Mouse (Mus musculus): Measurements from ENCODE around the gene Asxl1. TPM values are rescaled to one million over a fixed set of nuclear protein-coding genes. Genes with fewer than 3 reads are reported as not detected.

Asxl1 gene
- 13.1 and 14.2 TPM in 2 replicates for polyA plus RNA-seq (2016; fragmentation: Nextera tagmentation; extraction: Ambion mirVana)

DNA sequence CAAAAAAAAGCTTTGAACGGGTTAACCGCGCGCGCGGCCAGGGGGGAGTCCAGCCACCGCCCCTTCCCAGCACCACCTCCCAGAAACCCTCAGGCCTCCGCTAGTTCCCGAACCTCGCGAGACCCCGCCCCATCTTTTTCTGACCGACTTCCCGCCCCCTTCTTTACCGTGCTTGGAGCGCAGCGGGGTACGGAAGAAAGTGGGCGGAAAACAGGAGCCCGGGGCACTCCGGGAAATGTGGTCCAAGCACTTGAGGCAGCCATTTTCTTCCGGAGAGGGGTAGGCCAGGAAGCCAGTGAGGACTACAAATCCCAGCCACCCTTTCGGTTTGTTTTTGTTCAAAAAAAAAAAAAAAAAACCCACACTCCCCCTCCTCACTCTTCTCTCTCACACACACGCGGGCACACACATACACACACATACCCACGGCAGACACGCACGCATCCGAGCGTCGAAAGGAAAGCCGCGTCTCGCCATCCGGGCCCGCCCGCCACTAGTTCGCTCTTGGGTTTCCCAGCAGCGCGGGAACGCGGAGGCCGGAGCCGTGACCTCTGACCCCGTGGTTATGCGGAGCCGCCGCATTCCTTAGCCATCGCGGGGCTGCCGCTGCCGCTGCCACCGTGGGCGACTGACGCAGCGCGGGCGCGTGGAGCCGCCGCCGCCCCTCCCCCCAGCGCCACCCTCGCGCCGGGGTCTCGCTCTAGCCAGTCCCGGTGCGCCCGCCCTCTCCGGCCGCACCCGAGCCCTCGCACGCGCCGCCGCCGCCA is at the start of gene Asxl1:
Asxl1 (plus strand) TSS at position 376 of the 767 bp plus-strand sequence.
- H3K4me3 ChIP-seq, result peak within 1 kb of the TSS; percentile 88
- WGBS, result under 1% methylated on average over 79 of the region's 79 CpGs

DNA sequence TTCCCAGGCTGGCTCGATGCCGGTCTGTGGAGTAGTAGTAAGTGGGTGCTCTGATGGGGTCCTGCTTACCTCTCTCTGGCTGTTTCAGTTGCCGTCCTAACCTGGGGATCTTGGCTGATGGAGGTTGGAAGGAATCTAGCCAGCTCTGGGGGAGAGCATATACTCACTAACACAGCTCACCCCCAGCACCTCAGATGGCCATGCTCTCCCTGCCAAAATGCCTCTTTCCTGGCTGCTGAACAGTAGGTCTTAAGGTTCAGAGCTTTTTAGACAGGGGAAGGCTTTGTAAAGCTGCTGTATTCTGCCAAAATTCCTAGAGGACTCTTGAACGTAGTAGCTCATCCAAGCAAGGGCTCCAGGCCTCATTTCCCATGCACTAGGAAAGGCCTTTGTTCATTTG is 47.9 kb upstream of the Asxl1 start:
- H3K27ac ChIP-seq, result no peak overlapping the region
- DNase-seq (ENCODE audit: extremely low spot score, low spot score), result no peak
- peaks cover under 1% of the 10 kb centered on the region for H3K4me1 ChIP-seq
- WGBS, result 89% methylated on average over 4 of the region's 4 CpGs
- H3K27me3 ChIP-seq (ENCODE audit: poor library complexity, severe bottlenecking), result no peaks in the 10 kb centered on the region
- H3K9me3 ChIP-seq, result no peaks in the 10 kb centered on the region
- H3K4me3 ChIP-seq, result no peak overlapping the region
- peaks cover 9% of the 10 kb centered on the region; the same call in 1 of the 2 replicates for H3K36me3 ChIP-seq (replicated peaks)

More for the DNA sequence above, at the start of gene Asxl1:
- Histone ChIP-seq H3K27ac (peak within 1 kb of the TSS; percentile 100), H3K27me3 (ENCODE audit: poor library complexity, severe bottlenecking) (no peaks in the 10 kb centered on the region), H3K4me1 (peaks cover 40% of the 10 kb centered on the region), H3K36me3 (replicated peaks) (peaks cover 22% of the 10 kb centered on the region), H3K9me3 (no peaks in the 10 kb centered on the region)
- DNase-seq (ENCODE audit: extremely low spot score, low spot score), result peak; percentile 99

DNA sequence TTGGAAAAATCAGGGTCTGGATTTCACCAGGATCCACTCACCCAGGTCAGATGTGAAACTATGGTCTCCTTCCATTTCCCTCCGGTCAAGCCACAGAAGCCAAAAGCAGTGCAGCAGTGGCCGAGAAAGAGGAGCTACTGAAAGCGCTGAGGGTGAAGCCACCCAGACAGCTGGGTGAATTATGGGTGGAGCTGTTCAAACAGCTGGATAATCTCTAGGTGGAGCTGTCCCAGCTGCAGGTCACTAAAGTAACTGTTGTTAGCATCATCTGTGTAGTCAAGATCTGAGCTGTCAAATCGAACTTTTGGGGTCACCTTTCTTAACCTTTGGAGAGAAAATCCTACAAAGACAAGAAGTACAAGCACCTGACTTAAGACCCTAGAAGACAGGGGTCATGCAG is 47.2 kb upstream of the Asxl1 start:
- H3K36me3 ChIP-seq (replicated peaks), result peaks cover 15% of the 10 kb centered on the region
- H3K27me3 ChIP-seq (ENCODE audit: poor library complexity, severe bottlenecking), result no peaks in the 10 kb centered on the region
- DNase-seq (ENCODE audit: extremely low spot score, low spot score), result no peak
- H3K4me1 ChIP-seq, result no peaks in the 10 kb centered on the region; the same call in 1 of the 2 replicates
- H3K4me3 ChIP-seq, result no peak overlapping the region
- WGBS, result 86% methylated on average over 4 of the region's 4 CpGs
- no peaks in the 10 kb centered on the region for H3K9me3 ChIP-seq
- H3K27ac ChIP-seq, result no peak overlapping the region

DNA sequence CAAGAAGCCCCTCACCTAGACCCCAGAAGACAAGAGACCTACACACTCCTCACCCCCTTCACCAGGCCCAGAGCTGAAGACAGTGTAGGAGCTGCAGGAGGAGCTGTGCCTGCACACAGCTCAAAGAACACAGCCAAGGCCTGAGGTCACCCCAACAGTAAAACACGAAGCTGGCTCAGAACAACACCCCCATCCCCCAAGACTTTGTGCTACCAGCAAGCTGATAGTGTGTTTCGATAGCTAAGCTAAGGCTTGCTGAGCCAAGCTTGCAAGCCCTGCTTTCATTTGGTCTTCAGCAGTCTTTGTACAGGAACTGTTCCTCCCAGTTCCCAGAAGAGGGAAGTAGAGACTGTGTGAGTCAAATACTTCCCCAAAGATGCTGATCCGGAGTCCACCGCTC is 46.8 kb upstream of the Asxl1 start:
- DNase-seq (ENCODE audit: extremely low spot score, low spot score), result no peak
- Histone ChIP-seq H3K36me3 (replicated peaks) (peaks cover 15% of the 10 kb centered on the region), H3K9me3 (no peaks in the 10 kb centered on the region), H3K27me3 (ENCODE audit: poor library complexity, severe bottlenecking) (no peaks in the 10 kb centered on the region), H3K4me3 (no peak overlapping the region), H3K4me1 (no peaks in the 10 kb centered on the region), H3K27ac (no peak overlapping the region)
- 82% methylated on average over 4 of the region's 4 CpGs for WGBS

DNA sequence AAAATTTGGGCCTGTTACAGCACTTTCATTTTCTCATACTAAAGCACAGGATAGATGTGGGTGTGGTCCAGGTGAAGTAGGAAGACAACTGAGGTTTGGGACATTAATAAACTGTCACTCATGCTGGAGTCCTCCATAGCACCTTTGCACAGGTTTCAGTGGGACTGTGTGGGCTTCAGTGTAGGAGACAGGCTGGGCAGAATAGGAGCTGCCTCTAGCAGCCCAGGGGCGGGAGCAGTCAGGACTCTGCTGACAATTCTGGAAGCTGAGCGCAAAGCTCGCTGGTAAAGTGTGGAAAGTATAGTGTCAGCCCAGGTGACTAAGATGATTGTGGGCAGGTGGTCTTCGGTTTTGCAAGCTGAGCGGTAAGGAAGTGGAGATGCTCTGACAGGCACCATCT is 44.5 kb upstream of the Asxl1 start:
- 94% methylated on average over 5 of the region's 5 CpGs for WGBS

DNA sequence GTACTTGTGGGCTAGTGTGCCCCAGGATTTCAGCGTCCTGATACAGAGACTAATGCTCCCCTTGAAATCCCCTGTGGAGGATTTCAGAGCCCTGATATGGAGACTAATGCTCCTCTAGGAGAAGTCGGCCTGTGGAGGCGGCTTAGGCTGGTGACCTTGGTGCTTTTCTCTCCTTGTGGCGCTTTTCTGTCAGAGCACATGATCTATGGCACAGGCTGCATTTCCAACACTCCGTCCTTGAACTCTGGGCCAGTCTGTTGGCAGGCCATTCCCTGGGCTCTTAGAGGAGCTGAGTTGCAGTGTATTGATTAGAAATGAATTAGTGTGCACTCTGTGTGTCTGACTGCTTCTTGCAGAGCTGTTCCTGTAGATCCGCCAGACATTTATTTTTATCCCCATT is 40.4 kb upstream of the Asxl1 start:
- no peaks in the 10 kb centered on the region for H3K4me1 ChIP-seq
- no peak for DNase-seq (ENCODE audit: extremely low spot score, low spot score)
- no peak overlapping the region for H3K27ac ChIP-seq
- peaks cover 6% of the 10 kb centered on the region for H3K36me3 ChIP-seq (replicated peaks)
- no peak overlapping the region for H3K4me3 ChIP-seq
- H3K27me3 ChIP-seq (ENCODE audit: poor library complexity, severe bottlenecking), result no peaks in the 10 kb centered on the region
- H3K9me3 ChIP-seq, result no peaks in the 10 kb centered on the region
- 88% methylated on average over 6 of the region's 6 CpGs for WGBS

More for the DNA sequence above, 44.5 kb upstream of the Asxl1 start:
- Histone ChIP-seq H3K9me3 (no peaks in the 10 kb centered on the region), H3K36me3 (replicated peaks) (peaks cover 10% of the 10 kb centered on the region), H3K27me3 (ENCODE audit: poor library complexity, severe bottlenecking) (no peaks in the 10 kb centered on the region), H3K4me3 (no peak overlapping the region), H3K27ac (no peak overlapping the region), H3K4me1 (no peaks in the 10 kb centered on the region)
- DNase-seq (ENCODE audit: extremely low spot score, low spot score), result no peak

DNA sequence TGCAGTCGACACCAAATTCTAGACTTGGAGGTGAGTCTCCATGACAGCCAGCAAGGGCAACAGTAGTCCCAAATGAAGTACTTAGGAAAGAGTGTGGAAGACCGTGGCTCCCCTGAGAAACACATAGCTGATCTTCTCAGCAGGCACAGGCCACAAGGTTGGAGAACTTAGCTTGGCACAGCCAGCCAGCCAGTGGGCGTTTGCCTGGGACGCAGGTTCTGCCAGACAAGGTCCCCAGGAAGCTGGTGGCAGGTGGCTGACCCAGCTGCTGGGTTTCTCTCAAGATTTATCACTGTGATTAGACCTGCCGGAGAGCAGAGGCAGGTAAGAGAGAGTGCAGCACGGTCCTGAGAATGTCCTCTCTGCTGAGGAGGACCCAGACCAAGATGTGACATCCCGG is 37.0 kb upstream of the Asxl1 start:
- Histone ChIP-seq H3K27ac (no peak overlapping the region), H3K36me3 (replicated peaks) (peaks cover 9% of the 10 kb centered on the region; the same call in 1 of the 2 replicates), H3K4me1 (no peaks in the 10 kb centered on the region), H3K27me3 (ENCODE audit: poor library complexity, severe bottlenecking) (no peaks in the 10 kb centered on the region), H3K4me3 (no peak overlapping the region), H3K9me3 (no peaks in the 10 kb centered on the region)
- DNase-seq (ENCODE audit: extremely low spot score, low spot score), result no peak
- WGBS, result 92% methylated on average over 7 of the region's 7 CpGs

DNA sequence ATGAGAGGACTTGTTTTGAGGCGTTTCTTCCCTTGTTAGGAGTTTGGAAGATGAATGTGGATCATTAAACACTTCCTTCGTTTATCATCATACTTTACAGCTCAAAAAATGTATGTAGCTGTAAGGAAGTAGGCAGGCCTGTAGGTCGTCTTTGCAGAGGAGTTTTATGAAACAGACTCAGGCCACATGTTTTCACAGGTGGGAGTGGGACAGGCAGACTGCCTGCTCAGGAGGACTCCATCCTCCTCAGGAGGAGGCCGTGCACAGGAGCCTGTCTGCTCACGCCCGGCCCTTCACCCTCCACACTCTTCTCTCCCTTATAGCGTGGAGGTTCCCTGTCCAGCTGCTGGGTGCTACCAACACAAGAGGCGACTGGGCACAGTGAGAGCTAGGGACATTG is 36.5 kb upstream of the Asxl1 start:
- Histone ChIP-seq H3K4me3 (no peak overlapping the region), H3K4me1 (no peaks in the 10 kb centered on the region), H3K27ac (no peak overlapping the region), H3K27me3 (ENCODE audit: poor library complexity, severe bottlenecking) (no peaks in the 10 kb centered on the region), H3K9me3 (no peaks in the 10 kb centered on the region), H3K36me3 (replicated peaks) (peaks cover 9% of the 10 kb centered on the region; the same call in 1 of the 2 replicates)
- no peak for DNase-seq (ENCODE audit: extremely low spot score, low spot score)
- WGBS, result 89% methylated on average over 8 of the region's 8 CpGs

DNA sequence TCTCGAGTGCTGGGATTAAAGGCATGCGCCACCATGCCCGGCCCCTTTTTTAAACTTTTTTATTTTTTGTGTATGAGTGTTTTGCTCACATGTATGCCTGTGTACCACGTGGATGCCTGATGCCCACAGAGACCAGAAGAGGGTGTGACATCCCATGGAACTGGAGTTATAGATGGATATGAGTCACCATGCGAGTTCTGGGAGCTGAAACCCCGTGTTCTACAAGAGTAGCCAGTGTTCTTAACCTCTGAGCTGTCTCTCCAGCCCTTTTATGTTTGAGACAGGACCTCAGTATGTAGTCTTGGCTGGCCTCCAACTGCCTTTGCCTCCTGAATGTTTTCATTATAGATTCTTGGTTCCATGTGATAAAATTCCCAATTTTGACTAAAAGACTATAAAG is 35.4 kb upstream of the Asxl1 start:
- no peak overlapping the region for H3K27ac ChIP-seq
- no peak overlapping the region for H3K4me3 ChIP-seq
- H3K36me3 ChIP-seq (replicated peaks), result peaks cover 9% of the 10 kb centered on the region; the same call in 1 of the 2 replicates
- no peaks in the 10 kb centered on the region for H3K4me1 ChIP-seq
- no peaks in the 10 kb centered on the region for H3K9me3 ChIP-seq
- 91% methylated on average over 6 of the region's 6 CpGs for WGBS
- no peak for DNase-seq (ENCODE audit: extremely low spot score, low spot score)
- H3K27me3 ChIP-seq (ENCODE audit: poor library complexity, severe bottlenecking), result no peaks in the 10 kb centered on the region

DNA sequence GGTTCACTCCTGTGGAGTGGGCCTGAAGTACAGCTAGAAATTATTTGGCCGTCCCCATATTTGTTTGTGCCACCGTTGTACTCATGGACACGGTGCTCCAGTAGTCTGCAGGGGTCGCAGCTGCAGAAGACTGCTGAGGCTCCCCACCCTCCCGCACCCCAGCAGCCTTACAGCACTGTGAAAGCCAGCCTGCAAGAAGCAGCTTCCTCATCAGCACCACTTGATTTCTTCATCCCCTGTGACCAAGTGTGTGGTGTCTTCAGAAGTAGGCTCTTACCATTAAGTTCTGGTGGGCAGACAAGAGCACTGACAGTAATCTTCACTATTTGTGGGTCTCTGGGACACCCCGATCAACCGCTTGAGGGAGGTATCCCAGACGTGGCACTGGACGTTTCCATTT is 32.7 kb upstream of the Asxl1 start:
- 92% methylated on average over 9 of the region's 9 CpGs for WGBS
- H3K4me3 ChIP-seq, result no peak overlapping the region
- H3K27me3 ChIP-seq (ENCODE audit: poor library complexity, severe bottlenecking), result no peaks in the 10 kb centered on the region
- no peaks in the 10 kb centered on the region for H3K4me1 ChIP-seq
- no peak overlapping the region for H3K27ac ChIP-seq
- peaks cover 29% of the 10 kb centered on the region for H3K36me3 ChIP-seq (replicated peaks)
- H3K9me3 ChIP-seq, result no peaks in the 10 kb centered on the region
- no peak for DNase-seq (ENCODE audit: extremely low spot score, low spot score)

DNA sequence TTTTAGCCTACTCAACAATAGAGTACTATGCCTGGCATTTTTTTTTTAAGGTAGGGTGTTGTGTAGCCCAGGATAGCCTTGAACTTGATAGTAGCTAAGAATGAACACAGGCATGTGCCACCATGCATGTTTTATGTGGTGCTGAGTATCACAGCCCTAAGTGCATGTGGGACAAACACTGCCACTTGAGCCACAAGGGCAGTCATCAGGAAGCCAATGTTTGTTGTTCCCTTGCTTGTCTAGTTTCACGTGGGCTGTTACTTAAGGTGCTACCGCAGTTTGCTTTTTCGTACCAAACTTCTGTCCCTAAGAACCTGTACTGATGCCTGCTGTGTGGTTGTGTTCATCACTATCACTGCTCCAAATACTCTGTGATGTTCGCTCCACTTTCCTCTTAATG is 27.2 kb upstream of the Asxl1 start:
- Histone ChIP-seq H3K27ac (no peak overlapping the region), H3K4me3 (no peak overlapping the region), H3K4me1 (no peaks in the 10 kb centered on the region), H3K27me3 (ENCODE audit: poor library complexity, severe bottlenecking) (no peaks in the 10 kb centered on the region), H3K36me3 (replicated peaks) (peaks cover 69% of the 10 kb centered on the region), H3K9me3 (no peaks in the 10 kb centered on the region)
- 94% methylated on average over 4 of the region's 4 CpGs for WGBS
- DNase-seq (ENCODE audit: extremely low spot score, low spot score), result no peak

DNA sequence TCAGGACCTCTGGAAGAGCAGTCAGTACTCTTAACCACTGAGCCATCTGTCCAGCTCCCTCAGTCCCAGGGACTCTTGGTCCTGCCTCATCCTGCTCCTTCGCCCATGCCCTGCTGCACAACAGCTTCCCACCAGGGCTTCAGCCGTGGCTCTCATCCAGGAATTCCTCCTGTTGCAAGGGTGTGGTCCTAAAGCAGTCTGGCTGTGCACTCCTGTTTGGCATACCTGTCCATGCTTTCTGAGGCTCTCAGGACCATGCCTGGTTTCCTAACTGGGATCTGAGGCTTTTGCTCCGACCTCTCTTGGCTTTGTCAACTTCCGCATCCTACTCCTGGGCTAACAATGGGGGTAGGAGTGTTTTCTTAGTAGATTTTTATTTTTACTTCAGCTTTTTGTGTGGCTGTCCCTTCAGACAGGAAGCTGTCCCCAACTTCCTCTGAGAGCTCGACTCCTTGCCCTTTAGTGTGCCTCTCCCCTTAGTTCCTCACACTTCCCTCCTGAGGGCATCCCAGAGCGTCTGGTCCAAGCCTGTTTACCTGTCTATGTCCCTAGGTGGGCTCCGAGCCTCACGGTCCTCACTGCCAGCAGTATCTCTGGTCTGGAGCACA is 26.5 kb upstream of the Asxl1 start:
- whole genome bisulfite sequencing, result 89% methylated on average over 8 of the region's 8 CpGs
- Histone ChIP-seq H3K4me3 (no peak overlapping the region), H3K36me3 (replicated peaks) (peaks cover 76% of the 10 kb centered on the region), H3K9me3 (no peaks in the 10 kb centered on the region), H3K4me1 (no peaks in the 10 kb centered on the region), H3K27me3 (ENCODE audit: poor library complexity, severe bottlenecking) (no peaks in the 10 kb centered on the region), H3K27ac (no peak overlapping the region)
- DNase-seq (ENCODE audit: extremely low spot score, low spot score), result no peak

DNA sequence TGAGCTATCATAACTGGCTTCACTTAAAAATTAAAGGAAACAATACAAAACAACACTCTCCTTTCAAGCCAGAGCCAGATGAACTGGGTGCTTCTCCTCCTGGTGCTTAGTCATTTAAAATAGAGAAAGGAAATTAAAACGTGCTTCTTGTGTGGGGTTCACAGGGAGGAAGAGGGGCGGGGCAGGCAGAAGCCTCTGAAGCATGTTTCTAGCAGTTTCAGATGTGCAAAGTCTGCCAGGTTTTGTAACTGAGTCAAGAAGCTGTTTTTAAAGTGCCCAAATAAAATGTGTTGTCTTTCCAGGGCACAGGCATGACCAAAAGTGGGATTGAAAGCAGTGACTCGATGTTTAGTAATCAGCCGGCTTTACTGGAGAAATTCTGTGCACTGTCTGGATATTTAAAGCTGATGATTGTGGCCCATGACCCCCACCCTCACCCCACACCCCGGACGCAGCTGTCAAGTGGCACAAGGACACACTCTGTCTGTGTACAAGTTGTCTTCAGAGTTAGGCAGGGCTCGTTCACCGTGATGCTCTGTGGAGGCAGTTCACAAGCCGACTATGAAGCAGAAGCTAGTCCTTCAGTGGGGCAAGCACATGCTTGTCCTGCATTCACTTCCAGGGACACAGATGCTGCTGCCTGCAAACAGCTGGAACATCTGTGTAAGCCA is 19.8 kb upstream of the Asxl1 start:
- Histone ChIP-seq H3K27me3 (ENCODE audit: poor library complexity, severe bottlenecking) (no peaks in the 10 kb centered on the region), H3K4me1 (no peaks in the 10 kb centered on the region), H3K27ac (no peak overlapping the region), H3K4me3 (no peak overlapping the region), H3K36me3 (replicated peaks) (peaks cover 84% of the 10 kb centered on the region), H3K9me3 (no peaks in the 10 kb centered on the region)
- DNase-seq (ENCODE audit: extremely low spot score, low spot score), result no peak
- 94% methylated on average over 9 of the region's 9 CpGs for WGBS

All from forebrain, embryonic 10.5 days (tissue).